Mouse (Mus musculus) neural tube, embryonic 11.5 days (tissue): ENCODE data around the gene Itpr1. TPM values are rescaled to one million over a fixed set of nuclear protein-coding genes. Genes with fewer than 3 reads are reported as not detected.

Experiments used
- ATAC-seq: fragments of 200-750 bp; cut with Nextera tagmentation; 2 replicates; pipeline ENCODE4 v1.8.0; 2017; ENCODE audit warnings: moderate number of reproducible peaks, mild to moderate bottlenecking, moderate TSS enrichment, moderate library complexity; ENCODE audit not compliant: insufficient read depth, low FRiP score, low TSS enrichment
- DNase-seq: peaks from one replicate; pipeline ENCODE4 v3.0.0-alpha.2; 2015; ENCODE audit warnings: low spot score
- H3K27ac ChIP-seq: fragments of 300-500 bp; sonication (generic); 2 replicates; pipeline ENCODE4 v1.5.1; 2014; ENCODE audit warnings: low read depth, mild to moderate bottlenecking, low read length
- H3K27me3 ChIP-seq: fragments of 300-500 bp; sonication (generic); 2 replicates; pipeline ENCODE4 v1.6.1; 2014; ENCODE audit warnings: mild to moderate bottlenecking, low read length, mixed read lengths; ENCODE audit not compliant: control insufficient read depth, insufficient read depth
- H3K36me3 ChIP-seq: fragments of 300-500 bp; sonication (generic); 2 replicates; pipeline ENCODE4 v1.6.1; 2014; ENCODE audit warnings: mild to moderate bottlenecking, low read length, moderate library complexity, mixed read lengths; ENCODE audit not compliant: control insufficient read depth, insufficient read depth
- H3K4me1 ChIP-seq: fragments of 300-500 bp; sonication (generic); 2 replicates; pipeline ENCODE4 v1.6.1; 2014; ENCODE audit warnings: low read length, mixed read lengths; ENCODE audit not compliant: control insufficient read depth, insufficient read depth
- H3K4me2 ChIP-seq: fragments of 300-500 bp; sonication (generic); 2 replicates; pipeline ENCODE4 v1.6.1; 2014; ENCODE audit warnings: low read depth, mild to moderate bottlenecking, moderate library complexity
- H3K4me3 ChIP-seq: fragments of 300-500 bp; sonication (generic); 2 replicates; pipeline ENCODE4 v1.5.1; 2014; ENCODE audit warnings: low read depth, low read length
- H3K9ac ChIP-seq: fragments of 300-500 bp; sonication (generic); 2 replicates; pipeline ENCODE4 v1.6.1; 2014; ENCODE audit warnings: mild to moderate bottlenecking, low read length
- H3K9me3 ChIP-seq: fragments of 300-500 bp; sonication (generic); 2 replicates; pipeline ENCODE4 v1.6.1; 2016; ENCODE audit warnings: low read length; ENCODE audit not compliant: control insufficient read depth
- WGBS: fragments of 180-500 bp; shearing (Covaris S2); extraction: QIAGEN DNeasy Blood & Tissue Kit; methylation state at CpG from one replicate; pipeline ENCODE4 v1.1.7; 2014; 5-methylcytosine and 5-hydroxymethylcytosine counted together
- polyA plus RNA-seq: library from polyadenylated mRNA; unstranded; fragments of >200 nt; fragmentation: Nextera tagmentation; extraction: Ambion mirVana; gene quantifications from 2 replicates; pipeline ENCODE4 v1.2.1, GENCODE M21; 2014

The Itpr1 gene
- polyA plus RNA-seq, 1 experiment from 2014 or later = 8.4 TPM

DNA sequence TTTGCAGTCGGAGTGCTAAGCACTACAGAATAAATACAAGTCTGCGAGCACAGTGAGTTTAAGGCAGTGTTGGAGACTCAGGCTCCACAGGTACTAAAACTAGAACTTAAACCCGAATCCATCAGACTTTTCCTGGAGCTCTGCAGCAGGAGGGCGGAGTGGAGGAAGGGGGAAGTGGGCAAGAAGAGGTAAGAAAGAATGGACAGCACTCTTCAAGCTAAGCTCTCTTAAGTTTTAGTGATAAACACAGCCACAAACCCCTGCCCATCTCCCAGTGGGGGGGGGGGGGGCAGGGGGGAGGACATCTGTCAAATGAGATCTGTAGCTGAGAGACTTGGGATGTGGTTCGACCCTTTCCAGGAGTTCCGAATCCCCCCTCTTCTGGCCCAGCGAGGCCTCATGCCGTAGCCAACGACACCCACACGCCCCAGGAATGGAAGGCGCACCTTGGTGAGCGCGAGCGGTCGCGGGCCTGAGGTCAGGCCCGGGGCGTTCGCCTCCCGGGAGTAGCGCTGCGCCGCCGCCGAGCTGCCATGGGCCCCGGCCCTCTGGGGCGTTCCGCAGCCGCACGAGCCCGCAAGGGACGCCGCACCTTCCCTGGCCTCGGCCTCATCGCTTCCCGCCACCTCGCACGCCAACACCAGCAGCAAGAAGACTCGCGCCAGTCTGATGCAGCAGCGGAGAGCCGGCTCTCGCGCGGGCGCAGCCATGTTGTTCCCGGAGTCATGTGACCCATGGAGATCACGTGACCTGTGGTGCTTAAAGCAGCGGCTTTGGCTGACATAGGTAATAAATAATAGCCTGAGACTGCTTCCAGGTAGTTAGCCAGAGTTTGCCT is 27.8 kb upstream of the Itpr1 start, which contains the start of gene Sumf1:
Sumf1 (minus strand) TSS at position 736 of the 838 bp plus-strand sequence.
- Histone ChIP-seq H3K27ac (no peak within 1 kb of the TSS), H3K4me3 (peak within 1 kb of the TSS; percentile 92), H3K27me3 (no peaks in the 10 kb centered on the region), H3K4me1 (peaks cover 5% of the 10 kb centered on the region; the same call in 1 of the 2 replicates), H3K9ac (peak within 1 kb of the TSS; percentile 79), H3K36me3 (no peaks in the 10 kb centered on the region), H3K9me3 (no peaks in the 10 kb centered on the region), H3K4me2 (peak within 1 kb of the TSS; percentile 84)
- ATAC-seq (peak; percentile 94), DNase-seq (peak; percentile 89)
- WGBS = 4% methylated on average over 49 of the region's 49 CpGs

DNA sequence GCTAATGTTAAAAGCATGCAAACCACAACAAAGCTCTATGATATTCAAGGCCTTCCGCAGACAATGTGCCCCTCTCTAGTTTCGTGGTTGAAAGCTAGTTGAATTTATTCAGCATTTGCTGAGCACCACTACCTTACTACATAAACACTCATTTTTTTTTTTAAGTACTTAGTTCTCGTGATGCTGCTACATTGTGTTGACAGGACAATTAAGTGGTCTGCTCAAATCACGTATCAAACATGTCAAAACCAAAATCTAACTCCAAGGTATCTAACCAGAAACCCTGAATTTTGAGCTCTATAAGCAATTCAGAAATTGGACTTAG is 27.2 kb upstream of the Itpr1 start:
- H3K27ac ChIP-seq = no peak overlapping the region
- peak overlapping the region; percentile 79 for H3K9ac ChIP-seq

DNA sequence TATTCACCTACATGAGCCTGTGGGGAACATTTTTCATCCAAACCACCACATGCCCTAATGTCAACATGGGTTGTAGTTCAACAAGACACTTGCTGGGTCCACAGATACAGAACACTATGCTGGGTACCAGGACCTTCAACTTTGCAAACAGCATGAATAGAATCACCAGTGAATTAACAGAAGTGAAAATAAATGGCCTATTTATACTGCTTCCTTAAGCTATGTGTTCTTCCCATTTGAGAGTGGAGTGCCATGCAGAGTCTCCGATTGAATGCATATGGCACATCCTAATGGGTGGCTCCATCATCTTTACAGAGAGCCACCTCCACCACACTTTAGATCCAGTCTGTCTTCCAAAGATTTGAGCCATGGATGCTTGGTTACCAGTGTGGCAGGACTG is 22.2 kb upstream of the Itpr1 start:
- H3K4me1 ChIP-seq = no peaks in the 10 kb centered on the region
- H3K4me2 ChIP-seq = no peak overlapping the region
- no peak overlapping the region for H3K27ac ChIP-seq
- 100% methylated on average over 1 of the region's 1 CpGs for WGBS
- H3K36me3 ChIP-seq = no peaks in the 10 kb centered on the region
- H3K27me3 ChIP-seq = no peaks in the 10 kb centered on the region
- no peak for DNase-seq
- ATAC-seq = no peak
- no peak overlapping the region for H3K9ac ChIP-seq
- no peak overlapping the region for H3K4me3 ChIP-seq
- H3K9me3 ChIP-seq = no peaks in the 10 kb centered on the region

More for the DNA sequence above, 27.2 kb upstream of the Itpr1 start:
- Histone ChIP-seq H3K36me3 (no peaks in the 10 kb centered on the region), H3K9me3 (no peaks in the 10 kb centered on the region), H3K4me1 (peaks cover 5% of the 10 kb centered on the region; the same call in 1 of the 2 replicates), H3K4me3 (peak overlapping the region; percentile 92), H3K4me2 (peak overlapping the region; percentile 84), H3K27me3 (no peaks in the 10 kb centered on the region)
- ATAC-seq = no peak
- WGBS = 24% methylated on average over 4 of the region's 4 CpGs
- no peak for DNase-seq

DNA sequence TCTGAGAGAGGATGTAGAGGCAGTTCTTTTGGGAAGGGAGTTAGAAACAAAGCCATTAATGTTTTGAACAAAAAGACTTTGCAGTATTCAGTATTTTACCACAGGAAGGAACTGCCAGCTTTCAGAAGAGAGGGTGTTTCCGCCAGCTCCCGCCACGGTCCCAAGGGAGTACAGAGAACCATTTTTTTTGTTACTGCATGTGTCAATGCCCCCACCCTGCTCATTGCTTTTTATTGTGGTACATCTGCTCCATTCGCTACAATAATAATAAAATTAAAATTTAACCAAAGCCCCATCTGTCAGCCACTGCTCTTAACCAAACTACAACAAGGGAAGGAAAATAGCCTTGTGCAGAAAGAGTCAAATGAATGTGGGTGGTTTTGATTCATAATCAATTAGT is 20.3 kb upstream of the Itpr1 start:
- 63% methylated on average over 4 of the region's 4 CpGs for WGBS
- no peak overlapping the region for H3K4me3 ChIP-seq
- no peak for ATAC-seq

DNA sequence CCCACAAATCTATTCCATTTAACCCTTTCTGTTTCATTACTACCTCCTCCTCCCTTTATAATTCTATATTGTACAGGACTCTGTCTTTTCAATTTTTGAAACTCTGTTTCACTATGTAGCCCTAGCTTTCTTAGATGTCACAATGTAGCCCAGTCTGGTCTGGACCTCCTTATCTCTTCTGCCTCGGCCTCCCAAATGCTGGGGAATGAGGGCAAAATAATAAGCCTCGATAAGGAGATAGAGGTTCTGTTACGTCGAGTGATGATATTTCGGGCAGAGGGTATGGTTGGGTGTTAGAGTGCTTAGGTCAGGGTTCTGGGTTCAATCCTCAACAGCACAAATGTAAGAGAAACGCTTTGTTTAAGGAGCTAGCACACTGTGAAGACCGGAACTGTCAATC is 16.2 kb upstream of the Itpr1 start:
- ATAC-seq = no peak

More for the DNA sequence above, 20.3 kb upstream of the Itpr1 start:
- no peak for DNase-seq
- Histone ChIP-seq H3K27me3 (no peaks in the 10 kb centered on the region), H3K9ac (no peak overlapping the region), H3K4me1 (no peaks in the 10 kb centered on the region), H3K27ac (no peak overlapping the region), H3K9me3 (no peaks in the 10 kb centered on the region), H3K36me3 (no peaks in the 10 kb centered on the region), H3K4me2 (no peak overlapping the region)

DNA sequence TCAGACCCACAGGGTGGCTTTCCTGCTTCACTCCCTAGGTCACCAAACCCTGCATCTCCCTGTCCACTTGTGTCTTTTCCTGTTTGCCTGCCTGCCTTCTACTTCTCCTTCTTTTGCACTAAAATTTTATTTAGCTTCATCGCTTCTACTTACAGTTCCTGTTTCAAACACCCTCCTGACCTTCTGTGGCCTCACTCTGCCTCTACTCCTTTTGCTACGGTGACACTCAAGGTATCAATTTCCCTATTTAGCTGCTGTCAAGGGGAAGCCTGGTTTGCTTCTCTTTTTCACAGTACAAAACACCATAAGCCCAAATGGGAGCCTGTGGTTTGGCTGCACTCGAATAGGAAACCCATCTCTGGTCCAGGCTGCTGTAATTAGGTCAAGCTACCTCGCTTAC is 15.8 kb upstream of the Itpr1 start:
- no peak overlapping the region for H3K27ac ChIP-seq
- no peak for DNase-seq
- no peaks in the 10 kb centered on the region for H3K27me3 ChIP-seq
- WGBS = 70% methylated on average over 4 of the region's 4 CpGs
- ATAC-seq = no peak
- no peaks in the 10 kb centered on the region for H3K9me3 ChIP-seq
- no peaks in the 10 kb centered on the region for H3K4me1 ChIP-seq
- no peak overlapping the region for H3K4me3 ChIP-seq
- no peak overlapping the region for H3K9ac ChIP-seq
- no peak overlapping the region for H3K4me2 ChIP-seq
- H3K36me3 ChIP-seq = no peaks in the 10 kb centered on the region

More for the DNA sequence above, 16.2 kb upstream of the Itpr1 start:
- DNase-seq = no peak
- no peaks in the 10 kb centered on the region for H3K4me1 ChIP-seq
- no peak overlapping the region for H3K4me3 ChIP-seq
- H3K36me3 ChIP-seq = no peaks in the 10 kb centered on the region
- no peak overlapping the region for H3K9ac ChIP-seq
- no peak overlapping the region for H3K27ac ChIP-seq
- H3K9me3 ChIP-seq = no peaks in the 10 kb centered on the region
- no peak overlapping the region for H3K4me2 ChIP-seq
- no peaks in the 10 kb centered on the region for H3K27me3 ChIP-seq
- 86% methylated on average over 7 of the region's 7 CpGs for WGBS

DNA sequence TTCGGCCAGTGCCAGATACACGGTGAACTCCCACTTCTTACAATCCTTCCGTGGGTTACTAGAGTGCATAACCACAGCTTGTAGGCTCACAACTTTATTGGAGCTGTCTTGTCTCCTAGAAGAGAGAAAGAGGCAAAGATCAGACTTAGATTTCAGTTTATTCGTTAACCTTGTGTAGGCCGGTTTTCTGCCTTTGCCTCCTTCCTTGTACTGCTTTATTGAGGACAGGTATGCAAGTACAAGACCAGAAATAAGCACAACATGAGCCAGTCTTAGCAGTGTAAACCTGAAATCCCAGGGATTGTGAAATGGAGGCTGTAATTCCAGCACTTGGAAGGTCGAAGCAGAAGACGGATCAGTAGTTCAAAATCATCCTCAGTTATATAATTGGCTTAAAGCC is 14.6 kb upstream of the Itpr1 start:
- no peaks in the 10 kb centered on the region for H3K27me3 ChIP-seq
- 86% methylated on average over 7 of the region's 7 CpGs for WGBS
- no peaks in the 10 kb centered on the region for H3K36me3 ChIP-seq
- H3K4me3 ChIP-seq = no peak overlapping the region
- no peaks in the 10 kb centered on the region for H3K4me1 ChIP-seq
- H3K4me2 ChIP-seq = no peak overlapping the region
- H3K9me3 ChIP-seq = no peaks in the 10 kb centered on the region
- DNase-seq = no peak
- ATAC-seq = no peak
- H3K27ac ChIP-seq = no peak overlapping the region
- no peak overlapping the region for H3K9ac ChIP-seq

DNA sequence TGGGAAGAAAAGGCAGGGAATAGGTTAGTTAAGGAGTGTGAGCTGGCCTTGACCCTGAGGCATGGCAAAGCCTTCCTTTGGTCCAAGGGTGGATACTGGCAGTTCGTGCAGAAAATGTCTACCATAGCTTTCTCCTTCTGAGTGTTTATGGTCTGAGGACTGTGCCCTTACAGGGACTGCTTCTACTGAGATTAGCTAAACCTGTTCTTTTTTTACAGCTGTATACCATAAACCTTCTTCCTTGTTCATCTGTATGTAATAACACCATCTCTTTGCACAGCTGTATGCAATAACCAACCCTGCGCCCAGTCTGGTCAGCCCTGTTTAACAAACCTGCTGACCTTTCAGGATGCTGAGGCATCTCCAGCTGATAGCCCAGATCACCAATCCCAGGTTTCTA is 8.6 kb upstream of the Itpr1 start:
- Histone ChIP-seq H3K4me3 (no peak overlapping the region), H3K4me2 (no peak overlapping the region), H3K4me1 (no peaks in the 10 kb centered on the region), H3K27me3 (no peaks in the 10 kb centered on the region), H3K27ac (no peak overlapping the region), H3K9ac (no peak overlapping the region), H3K9me3 (no peaks in the 10 kb centered on the region), H3K36me3 (no peaks in the 10 kb centered on the region)
- 86% methylated on average over 2 of the region's 2 CpGs for WGBS
- DNase-seq (no peak), ATAC-seq (no peak)

DNA sequence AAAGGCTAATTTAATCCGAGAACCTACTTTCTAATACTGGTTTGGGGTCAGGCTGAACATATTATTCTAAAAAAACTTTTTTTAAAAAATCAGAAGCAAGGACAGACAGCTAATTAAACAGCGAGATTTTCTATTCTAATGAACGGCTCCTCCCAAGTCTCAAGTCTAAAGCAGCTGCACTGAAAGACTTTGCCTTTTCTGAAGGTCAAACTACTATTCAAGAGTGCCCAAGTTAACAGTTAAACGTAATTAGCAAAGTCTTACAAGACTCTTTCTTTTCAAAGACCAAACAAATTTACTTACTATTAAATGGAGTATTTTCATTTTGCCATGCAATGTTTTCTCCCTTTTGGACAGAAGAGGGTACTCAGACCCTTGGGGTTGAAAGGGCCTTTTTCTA is 6.8 kb upstream of the Itpr1 start:
- Histone ChIP-seq H3K4me2 (no peak overlapping the region), H3K9ac (no peak overlapping the region), H3K4me1 (no peaks in the 10 kb centered on the region; the same call in 1 of the 2 replicates), H3K36me3 (no peaks in the 10 kb centered on the region), H3K27me3 (no peaks in the 10 kb centered on the region), H3K9me3 (no peaks in the 10 kb centered on the region), H3K27ac (no peak overlapping the region), H3K4me3 (no peak overlapping the region)
- no peak for ATAC-seq
- 86% methylated on average over 4 of the region's 4 CpGs for WGBS
- DNase-seq = no peak
